Mouse (Mus musculus) intestine, embryonic 15.5 days (tissue): ENCODE data around the gene Sec24a. TPM values are rescaled to one million over a fixed set of nuclear protein-coding genes. Genes with fewer than 3 reads are reported as not detected.
A peak's percentile ranks its signal among the peaks of the same experiment; 100 is the strongest.

Source experiments
- ATAC-seq: fragments of 200-750 bp; cut with Nextera tagmentation; 2 replicates; pipeline ENCODE4 v1.8.0; 2017; ENCODE audit warnings: moderate TSS enrichment, moderate library complexity
- H3K27ac ChIP-seq: fragments of 300-500 bp; sonication (generic); 2 replicates; pipeline ENCODE4 v1.5.1; 2015; ENCODE audit warnings: mild to moderate bottlenecking, inconsistent platforms
- H3K27me3 ChIP-seq: fragments of 300-500 bp; sonication (generic); replicated peaks from 2 replicates; pipeline ENCODE4 v1.6.1; 2015; ENCODE audit warnings: inconsistent platforms
- H3K36me3 ChIP-seq: fragments of 300-500 bp; sonication (generic); 2 replicates; pipeline ENCODE4 v1.6.1; 2015; ENCODE audit warnings: inconsistent platforms
- H3K4me1 ChIP-seq: fragments of 300-500 bp; sonication (generic); replicated peaks from 2 replicates; pipeline ENCODE4 v1.6.1; 2015; ENCODE audit warnings: inconsistent platforms
- H3K4me2 ChIP-seq: fragments of 300-500 bp; sonication (generic); replicated peaks from 2 replicates; pipeline ENCODE4 v1.6.1; 2015; ENCODE audit warnings: mild to moderate bottlenecking, inconsistent platforms
- H3K4me3 ChIP-seq: fragments of 300-500 bp; sonication (generic); replicated peaks from 2 replicates; pipeline ENCODE4 v1.5.1; 2015; ENCODE audit warnings: inconsistent platforms
- H3K9ac ChIP-seq: fragments of 300-500 bp; sonication (generic); 2 replicates; pipeline ENCODE4 v1.6.1; 2015; ENCODE audit warnings: inconsistent platforms
- H3K9me3 ChIP-seq: fragments of 300-500 bp; sonication (generic); 2 replicates; pipeline ENCODE4 v1.6.1; 2016; ENCODE audit warnings: inconsistent platforms
- WGBS: fragments of 180-500 bp; shearing (Covaris S2); methylation state at CpG from one replicate; pipeline ENCODE4 v1.1.7; 2015; 5-methylcytosine and 5-hydroxymethylcytosine counted together
- polyA plus RNA-seq: library from polyadenylated mRNA; unstranded; fragments of >200 nt; fragmentation: Nextera tagmentation; extraction: Ambion mirVana; gene quantifications from 2 replicates; pipeline ENCODE4 v1.2.1, GENCODE M21; 2015

Gene Sec24a
- polyA plus RNA-seq, 1 experiment from 2014 or later, result 20.8 TPM

GRCm38 (mm10) chr11:51650691-51651515 is 112.5 kb downstream of the Sec24a start, which contains the start of the genes N4bp3 and D930048N14Rik:
TSS of gene N4bp3 (minus strand) at chr11:51650842.
TSS of gene D930048N14Rik (plus strand) at chr11:51650954.
- H3K27me3 ChIP-seq, result no peaks in the 10 kb centered on the region
- under 1% methylated on average over 70 of the region's 70 CpGs for WGBS
- peak within 1 kb of the TSS; percentile 90 for H3K27ac ChIP-seq
- H3K4me2 ChIP-seq, result peak within 1 kb of the TSS; percentile 97
- no peaks in the 10 kb centered on the region for H3K9me3 ChIP-seq
- peak; percentile 90 for ATAC-seq
- H3K4me3 ChIP-seq, result peak within 1 kb of the TSS; percentile 78
- H3K4me1 ChIP-seq, result peaks cover 24% of the 10 kb centered on the region
- H3K36me3 ChIP-seq, result no peaks in the 10 kb centered on the region
- H3K9ac ChIP-seq, result peak within 1 kb of the TSS; percentile 67

DNA sequence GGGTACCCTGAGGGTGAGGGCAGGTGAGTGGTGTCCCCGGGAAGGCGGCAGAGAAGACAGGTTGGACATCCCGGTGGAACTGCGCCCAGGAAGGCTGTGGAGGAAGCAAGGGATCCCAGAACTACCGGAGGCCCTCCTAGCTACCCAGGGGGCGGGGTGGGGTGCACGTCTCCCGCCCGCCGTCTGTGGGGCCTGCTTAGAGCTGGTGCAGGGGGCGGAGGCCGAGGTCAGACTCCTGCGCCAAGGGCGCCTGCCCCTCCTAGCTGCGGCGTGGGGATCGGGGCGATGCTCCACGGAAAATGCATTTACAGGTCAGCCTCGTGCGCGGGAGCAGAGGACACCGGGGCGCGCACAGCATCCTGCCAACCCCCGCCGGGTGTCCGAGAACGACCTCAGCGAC is 113.2 kb downstream of the Sec24a start:
- Histone ChIP-seq H3K36me3 (no peaks in the 10 kb centered on the region), H3K9me3 (no peaks in the 10 kb centered on the region), H3K4me2 (peak overlapping the region; percentile 97), H3K27me3 (no peaks in the 10 kb centered on the region), H3K4me3 (peak overlapping the region; percentile 78), H3K4me1 (peaks cover 29% of the 10 kb centered on the region), H3K9ac (peak overlapping the region; percentile 67), H3K27ac (peak overlapping the region; percentile 90)
- ATAC-seq, result peak; percentile 64
- WGBS, result 1% methylated on average over 30 of the region's 30 CpGs

GRCm38 (mm10) chr11:51649889-51650199 is 113.6 kb downstream of the Sec24a start:
- Histone ChIP-seq H3K4me2 (peak overlapping the region; percentile 97), H3K36me3 (no peaks in the 10 kb centered on the region), H3K9me3 (no peaks in the 10 kb centered on the region), H3K9ac (peak overlapping the region; percentile 67), H3K4me3 (peak overlapping the region; percentile 78), H3K27ac (peak overlapping the region; percentile 90), H3K27me3 (no peaks in the 10 kb centered on the region), H3K4me1 (peaks cover 31% of the 10 kb centered on the region)
- 0 out of 2 replicates have a peak, but pooled peaks have one; percentile 9 for ATAC-seq
- WGBS, result 5% methylated on average over 7 of the region's 7 CpGs

DNA sequence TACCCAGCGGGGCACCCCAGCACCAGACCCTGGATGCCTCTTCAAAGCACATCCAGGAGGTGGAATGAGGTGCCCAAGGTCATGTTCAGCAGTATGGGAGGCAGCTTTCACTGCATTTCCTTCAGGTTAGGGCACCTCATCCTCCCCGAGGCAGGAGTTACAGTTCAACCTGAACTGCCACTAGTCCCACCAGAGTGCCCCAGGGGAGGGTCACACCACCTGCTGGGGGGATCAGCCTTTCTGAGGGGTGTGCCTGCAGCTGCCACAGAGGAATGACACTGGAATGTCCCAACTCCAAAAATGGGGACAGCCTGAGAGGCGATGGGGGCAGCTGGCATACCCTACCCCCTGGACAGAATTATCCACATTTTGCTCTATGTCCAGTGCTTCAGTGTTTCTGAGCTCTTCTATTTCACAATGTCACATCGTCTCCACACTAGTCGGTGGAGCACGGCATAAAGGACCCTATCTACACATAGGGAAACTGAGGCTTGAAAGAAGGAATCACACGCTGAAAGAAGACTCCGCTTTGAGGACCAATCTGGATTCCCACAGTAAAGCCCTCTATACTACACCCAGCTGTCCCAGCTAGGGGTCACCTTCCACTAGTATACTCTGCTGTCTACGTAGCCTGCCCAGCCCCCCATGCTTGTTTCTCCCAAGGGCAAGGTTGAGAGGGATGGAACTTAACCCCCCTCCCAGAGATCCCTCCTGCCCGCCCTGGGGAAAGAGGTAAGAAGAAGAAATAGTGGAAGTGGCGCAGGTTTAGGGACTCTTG is 114.1 kb downstream of the Sec24a start:
- Histone ChIP-seq H3K4me1 (peaks cover 31% of the 10 kb centered on the region), H3K27ac (peak overlapping the region; percentile 90; the same call in 1 of the 2 replicates), H3K27me3 (no peaks in the 10 kb centered on the region), H3K4me2 (peak overlapping the region; percentile 97), H3K9me3 (no peaks in the 10 kb centered on the region), H3K4me3 (peak overlapping the region; percentile 78), H3K36me3 (no peaks in the 10 kb centered on the region), H3K9ac (peak overlapping the region; percentile 67)
- 43% methylated on average over 11 of the region's 11 CpGs for WGBS
- no peak for ATAC-seq

GRCm38 (mm10) chr11:51648566-51648965 is 114.9 kb downstream of the Sec24a start:
- 24% methylated on average over 3 of the region's 3 CpGs for WGBS

DNA sequence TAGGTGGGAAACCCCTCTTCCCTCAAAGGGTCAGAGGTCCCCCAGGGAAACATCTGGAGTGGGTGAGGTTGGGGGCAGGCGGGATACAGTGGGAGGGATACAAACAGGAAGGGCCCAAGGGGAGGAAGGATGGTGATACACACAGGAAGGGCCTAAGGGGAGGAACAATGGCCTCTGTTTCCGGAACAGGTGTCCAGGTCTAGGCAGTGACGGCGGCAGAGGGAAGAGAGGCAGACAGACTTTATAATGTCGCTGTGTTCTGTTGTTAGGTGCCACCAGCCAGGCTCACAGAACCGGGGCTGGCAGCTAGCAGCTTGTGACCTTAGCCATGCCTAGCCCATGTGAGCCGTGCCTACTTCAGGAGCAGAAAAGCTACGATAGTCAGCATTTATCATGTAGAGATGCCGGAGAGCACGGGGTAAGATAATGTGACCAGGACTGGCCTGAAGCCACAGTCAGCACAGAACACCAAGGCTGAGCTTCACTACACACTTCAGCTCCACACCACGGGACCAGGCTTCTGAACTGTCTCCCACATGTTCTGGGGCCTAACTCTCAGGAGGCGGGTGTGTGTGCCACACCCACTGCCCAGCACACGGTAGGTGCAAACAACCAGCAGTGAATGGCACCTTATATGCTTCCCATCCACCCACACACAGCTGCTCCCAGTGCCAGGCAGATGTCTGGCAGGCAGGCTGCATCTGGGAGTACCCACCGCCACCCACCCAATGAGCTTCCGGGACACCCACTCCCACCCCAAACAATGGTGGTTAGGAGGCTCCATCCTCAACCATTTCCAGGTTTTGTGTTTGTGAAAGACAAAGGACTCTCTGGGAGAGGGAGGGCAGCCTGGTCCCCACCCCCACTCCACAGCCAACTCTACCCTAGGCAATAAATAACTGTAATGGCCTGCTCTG is 116.4 kb downstream of the Sec24a start:
- Histone ChIP-seq H3K4me2 (peak overlapping the region; percentile 19; the same call in 1 of the 2 replicates), H3K9me3 (no peaks in the 10 kb centered on the region), H3K4me1 (peaks cover 36% of the 10 kb centered on the region), H3K9ac (no peak overlapping the region), H3K27ac (peak overlapping the region; percentile 51), H3K36me3 (no peaks in the 10 kb centered on the region; the same call in 1 of the 2 replicates), H3K27me3 (no peaks in the 10 kb centered on the region), H3K4me3 (no peak overlapping the region)
- WGBS, result 58% methylated on average over 15 of the region's 15 CpGs
- no peak for ATAC-seq

More at GRCm38 (mm10) chr11:51648566-51648965, 114.9 kb downstream of the Sec24a start:
- Histone ChIP-seq H3K27ac (no peak overlapping the region), H3K4me1 (peaks cover 34% of the 10 kb centered on the region), H3K9ac (no peak overlapping the region; the same call in 1 of the 2 replicates), H3K27me3 (no peaks in the 10 kb centered on the region), H3K4me2 (peak overlapping the region; percentile 97), H3K36me3 (no peaks in the 10 kb centered on the region), H3K4me3 (no peak overlapping the region), H3K9me3 (no peaks in the 10 kb centered on the region)
- ATAC-seq, result no peak

- WGBS, result 79% methylated on average over 7 of the region's 7 CpGs
- Histone ChIP-seq H3K27ac (no peak overlapping the region), H3K36me3 (no peaks in the 10 kb centered on the region; the same call in 1 of the 2 replicates), H3K4me2 (no peak overlapping the region), H3K27me3 (no peaks in the 10 kb centered on the region), H3K4me3 (no peak overlapping the region), H3K4me1 (peaks cover 36% of the 10 kb centered on the region), H3K9ac (no peak overlapping the region), H3K9me3 (no peaks in the 10 kb centered on the region)
- ATAC-seq, result no peak
Observed at GRCm38 (mm10) chr11:51646245-51646644, 117.2 kb downstream of the Sec24a start.

GRCm38 (mm10) chr11:51645293-51645692 is 118.1 kb downstream of the Sec24a start:
- H3K27ac ChIP-seq, result no peak overlapping the region
- no peak for ATAC-seq
- H3K9ac ChIP-seq, result no peak overlapping the region
- no peak overlapping the region for H3K4me2 ChIP-seq
- no peaks in the 10 kb centered on the region for H3K9me3 ChIP-seq
- H3K36me3 ChIP-seq, result no peaks in the 10 kb centered on the region; the same call in 1 of the 2 replicates
- no peaks in the 10 kb centered on the region for H3K27me3 ChIP-seq
- WGBS, result 66% methylated on average over 13 of the region's 13 CpGs
- H3K4me1 ChIP-seq, result peaks cover 35% of the 10 kb centered on the region
- no peak overlapping the region for H3K4me3 ChIP-seq

- no peaks in the 10 kb centered on the region for H3K9me3 ChIP-seq
- H3K27me3 ChIP-seq, result no peaks in the 10 kb centered on the region
- H3K27ac ChIP-seq, result no peak overlapping the region
- H3K36me3 ChIP-seq, result no peaks in the 10 kb centered on the region; the same call in 1 of the 2 replicates
- no peak overlapping the region; the same call in 1 of the 2 replicates for H3K4me2 ChIP-seq
- no peak overlapping the region for H3K4me3 ChIP-seq
- H3K4me1 ChIP-seq, result peaks cover 27% of the 10 kb centered on the region
- WGBS, result 85% methylated on average over 16 of the region's 16 CpGs
- no peak for ATAC-seq
- no peak overlapping the region for H3K9ac ChIP-seq
Observed at GRCm38 (mm10) chr11:51644217-51644616, 119.2 kb downstream of the Sec24a start.

- Histone ChIP-seq H3K4me2 (no peak overlapping the region; the same call in 1 of the 2 replicates), H3K9ac (no peak overlapping the region; the same call in 1 of the 2 replicates), H3K27me3 (no peaks in the 10 kb centered on the region), H3K9me3 (no peaks in the 10 kb centered on the region), H3K27ac (no peak overlapping the region), H3K4me1 (peaks cover 22% of the 10 kb centered on the region), H3K36me3 (no peaks in the 10 kb centered on the region; the same call in 1 of the 2 replicates), H3K4me3 (no peak overlapping the region)
- no peak for ATAC-seq
- 53% methylated on average over 15 of the region's 15 CpGs for WGBS
Observed at GRCm38 (mm10) chr11:51643761-51644160, 119.7 kb downstream of the Sec24a start.

GRCm38 (mm10) chr11:51643202-51643601 is 120.2 kb downstream of the Sec24a start:
- Histone ChIP-seq H3K27me3 (no peaks in the 10 kb centered on the region), H3K4me1 (peaks cover 18% of the 10 kb centered on the region), H3K4me2 (no peak overlapping the region), H3K36me3 (no peaks in the 10 kb centered on the region; the same call in 1 of the 2 replicates), H3K9me3 (no peaks in the 10 kb centered on the region), H3K9ac (no peak overlapping the region), H3K4me3 (no peak overlapping the region), H3K27ac (no peak overlapping the region)
- WGBS, result 68% methylated on average over 9 of the region's 9 CpGs
- no peak for ATAC-seq
